Mouse (Mus musculus) intestine, postnatal 0 days (tissue): ENCODE results near the gene Matn4. TPM values are rescaled to one million over a fixed set of nuclear protein-coding genes. Genes with fewer than 3 reads are reported as not detected.

ENCODE experiments used
- ATAC-seq: fragments of 200-750 bp; cut with Nextera tagmentation; 2 replicates; pipeline ENCODE4 v1.8.0; 2017; ENCODE audit warnings: mild to moderate bottlenecking, moderate TSS enrichment, moderate library complexity
- H3K27ac ChIP-seq: fragments of 300-500 bp; sonication (generic); 2 replicates; pipeline ENCODE4 v1.5.1; 2014; ENCODE audit warnings: mild to moderate bottlenecking, low read depth, low read length, moderate library complexity
- H3K27me3 ChIP-seq: fragments of 300-500 bp; sonication (generic); replicated peaks from 2 replicates; pipeline ENCODE4 v1.6.1; 2014; ENCODE audit warnings: low read length, mixed read lengths; ENCODE audit not compliant: control insufficient read depth, insufficient read depth
- H3K36me3 ChIP-seq: fragments of 300-500 bp; sonication (generic); 2 replicates; pipeline ENCODE4 v1.6.1; 2014; ENCODE audit warnings: mild to moderate bottlenecking, moderate library complexity; ENCODE audit not compliant: control insufficient read depth, insufficient read depth
- H3K4me1 ChIP-seq: fragments of 300-500 bp; sonication (generic); replicated peaks from 2 replicates; pipeline ENCODE4 v1.6.1; 2014; ENCODE audit warnings: antibody characterized with exemption, low read length, mixed read lengths; ENCODE audit not compliant: control insufficient read depth, insufficient read depth
- H3K4me2 ChIP-seq: fragments of 300-500 bp; sonication (generic); replicated peaks from 2 replicates; pipeline ENCODE4 v1.6.1; 2014; ENCODE audit warnings: low read depth, mild to moderate bottlenecking, moderate library complexity
- H3K4me3 ChIP-seq: fragments of 300-500 bp; sonication (generic); 2 replicates; pipeline ENCODE4 v1.5.1; 2014; ENCODE audit warnings: low read depth, low read length
- H3K9ac ChIP-seq: fragments of 300-500 bp; sonication (generic); 2 replicates; pipeline ENCODE4 v1.6.1; 2014; ENCODE audit warnings: mild to moderate bottlenecking, low read depth, low read length
- H3K9me3 ChIP-seq: fragments of 300-500 bp; sonication (generic); 2 replicates; pipeline ENCODE4 v1.6.1; 2016; ENCODE audit warnings: mixed run types; ENCODE audit not compliant: control insufficient read depth
- CTCF ChIP-seq: sonication (generic); IDR thresholded peaks from 2 replicates; pipeline ENCODE4 v1.5.1; 2016; ENCODE audit warnings: low read depth, mild to moderate bottlenecking, control low read depth, antibody characterized with exemption, moderate library complexity
- WGBS: fragments of 180-500 bp; shearing (Covaris S2); extraction: QIAGEN DNeasy Blood & Tissue Kit; methylation state at CpG from one replicate; pipeline ENCODE4 v1.1.7; 2014; 5-methylcytosine and 5-hydroxymethylcytosine counted together
- polyA plus RNA-seq: library from polyadenylated mRNA; unstranded; fragments of >200 nt; fragmentation: Nextera tagmentation; extraction: Ambion mirVana; gene quantifications from 2 replicates; pipeline ENCODE4 v1.2.1, GENCODE M21; 2015

The Matn4 gene
- polyA plus RNA-seq, 1 experiment from 2014 or later = 2.4 TPM

DNA sequence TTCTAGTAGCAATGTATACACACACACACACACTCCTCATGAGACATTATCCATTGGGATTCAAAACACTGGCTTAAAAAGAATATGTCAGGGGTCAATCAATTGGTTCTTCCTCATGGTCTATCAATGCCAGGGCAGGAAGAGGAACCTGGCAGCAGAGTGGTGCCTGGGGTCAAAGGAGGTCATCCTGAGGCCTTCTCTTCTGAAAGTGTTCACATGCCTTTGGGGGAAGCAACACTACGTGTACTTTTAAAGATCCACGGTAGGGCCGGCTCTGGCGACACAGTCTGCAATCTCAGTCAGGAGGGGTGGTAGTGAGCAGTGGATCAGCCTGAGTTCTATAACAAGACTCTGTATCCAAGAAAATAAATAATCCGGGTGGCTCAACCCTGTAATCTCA, 45.3 kb downstream of the Matn4 start:
- H3K36me3 ChIP-seq = no peaks in the 10 kb centered on the region
- TF ChIP-seq CTCF = no peak
- no peaks in the 10 kb centered on the region for H3K9me3 ChIP-seq
- WGBS = 69% methylated on average over 5 of the region's 5 CpGs
- no peak for ATAC-seq
- H3K27me3 ChIP-seq = no peaks in the 10 kb centered on the region
- H3K4me3 ChIP-seq = no peak overlapping the region
- no peak overlapping the region for H3K9ac ChIP-seq
- no peak overlapping the region for H3K4me2 ChIP-seq
- no peaks in the 10 kb centered on the region for H3K4me1 ChIP-seq
- no peak overlapping the region for H3K27ac ChIP-seq

- no peak for ATAC-seq
- Histone ChIP-seq H3K4me2 (no peak overlapping the region), H3K4me3 (no peak overlapping the region), H3K27me3 (no peaks in the 10 kb centered on the region), H3K36me3 (no peaks in the 10 kb centered on the region), H3K9me3 (no peaks in the 10 kb centered on the region), H3K4me1 (no peaks in the 10 kb centered on the region), H3K9ac (no peak overlapping the region), H3K27ac (no peak overlapping the region)
- 83% methylated on average over 5 of the region's 5 CpGs for WGBS
- TF ChIP-seq CTCF = no peak
Measured at GRCm38 (mm10) chr2:164359031-164359430, 45.9 kb downstream of the Matn4 start.

DNA sequence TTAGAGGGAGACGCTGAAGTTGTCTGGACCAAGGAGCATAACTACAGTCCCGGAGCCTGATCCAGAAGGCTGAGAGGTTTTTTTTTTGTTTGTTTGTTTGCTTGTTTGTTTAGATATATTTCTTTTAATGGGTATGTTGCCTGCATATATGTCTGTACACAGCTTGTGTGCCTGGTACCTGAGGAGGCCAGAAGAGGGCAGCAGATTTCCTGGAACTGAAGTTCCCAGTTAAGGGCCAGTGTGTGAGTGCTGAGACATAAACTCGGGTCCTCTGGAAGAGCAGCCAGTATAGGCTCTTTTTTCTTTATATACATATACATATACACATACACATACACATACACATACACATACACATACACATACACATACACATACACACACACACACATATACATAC, 46.6 kb downstream of the Matn4 start:
- Histone ChIP-seq H3K4me3 (no peak overlapping the region), H3K27me3 (no peaks in the 10 kb centered on the region), H3K4me2 (no peak overlapping the region), H3K9ac (no peak overlapping the region), H3K9me3 (no peaks in the 10 kb centered on the region), H3K4me1 (no peaks in the 10 kb centered on the region), H3K36me3 (no peaks in the 10 kb centered on the region), H3K27ac (no peak overlapping the region)
- no peak for ATAC-seq
- TF ChIP-seq CTCF = peak; percentile 46
- WGBS = 84% methylated on average over 3 of the region's 3 CpGs

DNA sequence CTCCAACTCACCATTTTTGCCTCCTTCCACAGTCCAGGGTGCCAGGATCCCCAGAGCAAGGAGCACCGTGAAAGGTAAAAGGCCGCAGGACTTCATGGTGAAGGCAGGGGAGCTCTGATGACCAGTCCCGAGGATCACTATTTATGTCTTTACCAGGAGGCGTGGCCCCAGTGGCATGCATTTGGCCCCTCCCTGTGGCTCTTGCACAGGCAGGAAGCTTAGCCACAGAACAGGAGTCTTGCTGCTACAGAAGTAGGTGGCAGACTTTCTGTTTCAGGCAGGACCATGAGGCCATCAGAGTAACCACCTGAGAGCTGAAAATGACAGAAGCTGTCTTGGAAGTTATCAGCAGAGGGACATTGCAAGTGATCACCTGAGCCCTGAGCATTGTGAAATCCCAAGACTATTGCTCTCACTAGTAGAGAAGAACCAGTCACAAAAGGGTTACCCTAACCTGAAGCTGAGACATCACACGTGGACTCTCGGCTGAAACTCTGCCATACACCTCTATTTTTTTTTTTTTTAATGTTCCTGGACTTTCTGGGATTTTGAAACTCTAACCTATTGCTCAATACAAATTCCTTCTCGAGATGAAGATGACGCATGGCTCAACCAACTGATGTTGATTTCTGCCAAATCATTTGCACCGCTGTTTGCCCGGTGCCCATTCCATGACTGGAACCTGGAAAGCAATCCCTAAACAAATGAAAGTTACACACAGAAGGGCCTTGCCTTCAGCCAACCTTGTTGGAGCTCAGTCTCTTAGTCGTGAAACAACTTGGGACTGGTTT, 48.6 kb downstream of the Matn4 start:
- 65% methylated on average over 11 of the region's 11 CpGs for WGBS
- 0 out of 2 replicates have a peak, but pooled peaks cover 2% of the 10 kb centered on the region for H3K27me3 ChIP-seq
- no peak overlapping the region for H3K4me2 ChIP-seq
- H3K4me1 ChIP-seq = no peaks in the 10 kb centered on the region
- no peak for ATAC-seq
- TF ChIP-seq CTCF = no peak
- H3K4me3 ChIP-seq = no peak overlapping the region
- no peaks in the 10 kb centered on the region for H3K36me3 ChIP-seq
- no peak overlapping the region for H3K9ac ChIP-seq
- H3K9me3 ChIP-seq = no peaks in the 10 kb centered on the region
- H3K27ac ChIP-seq = no peak overlapping the region

DNA sequence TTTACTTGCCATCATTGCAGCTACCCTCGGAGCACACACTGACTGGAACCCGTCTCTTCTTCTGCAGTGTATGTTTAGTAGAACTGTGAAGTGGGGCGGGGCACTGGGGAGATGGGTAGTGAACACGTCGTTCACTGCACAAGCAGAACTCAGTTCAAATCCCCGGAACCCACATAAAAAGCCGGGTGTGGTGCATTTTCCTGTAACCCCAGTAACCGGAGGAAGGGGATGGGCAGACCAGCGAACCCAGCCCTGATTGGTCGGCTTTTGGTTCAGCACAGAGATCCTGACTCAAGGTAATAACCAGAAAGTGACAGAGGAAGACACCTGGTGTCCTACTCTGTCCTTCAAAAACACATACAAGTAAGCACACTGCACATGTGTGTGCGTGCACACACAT, 51.6 kb downstream of the Matn4 start:
- 0 out of 2 replicates have a peak, but pooled peaks cover 6% of the 10 kb centered on the region for H3K27me3 ChIP-seq
- no peaks in the 10 kb centered on the region for H3K4me1 ChIP-seq
- ATAC-seq = no peak

DNA sequence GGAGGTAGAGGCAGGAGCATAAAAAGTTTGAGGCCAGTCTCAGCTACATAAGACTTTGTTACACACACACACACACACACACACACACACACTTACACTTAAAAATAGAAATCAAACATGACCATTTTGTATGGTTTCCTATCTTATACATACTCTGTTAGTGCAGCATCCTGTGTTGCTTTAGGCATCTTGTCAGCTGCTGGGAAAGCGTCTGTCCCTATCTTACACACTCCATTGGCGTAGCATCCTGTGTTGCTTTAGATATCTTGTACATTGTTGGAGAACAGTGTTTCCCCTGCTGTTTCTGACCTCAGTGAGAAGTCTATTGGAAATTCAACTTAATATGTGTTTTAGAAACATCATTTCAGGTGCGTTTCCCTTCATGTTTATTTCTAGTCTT, 52.3 kb downstream of the Matn4 start:
- no peaks in the 10 kb centered on the region for H3K4me1 ChIP-seq
- H3K4me2 ChIP-seq = no peak overlapping the region
- WGBS = 81% methylated on average over 3 of the region's 3 CpGs
- no peaks in the 10 kb centered on the region for H3K36me3 ChIP-seq
- no peak overlapping the region for H3K9ac ChIP-seq
- no peaks in the 10 kb centered on the region for H3K9me3 ChIP-seq
- no peak for TF ChIP-seq CTCF
- no peak overlapping the region for H3K27ac ChIP-seq
- no peak for ATAC-seq
- H3K4me3 ChIP-seq = no peak overlapping the region
- 0 out of 2 replicates have a peak, but pooled peaks cover 6% of the 10 kb centered on the region for H3K27me3 ChIP-seq

More for the DNA sequence above, 51.6 kb downstream of the Matn4 start:
- WGBS = 77% methylated on average over 11 of the region's 11 CpGs
- Histone ChIP-seq H3K9me3 (no peaks in the 10 kb centered on the region), H3K27ac (no peak overlapping the region), H3K4me2 (no peak overlapping the region), H3K36me3 (no peaks in the 10 kb centered on the region), H3K4me3 (no peak overlapping the region), H3K9ac (no peak overlapping the region)
- no peak for TF ChIP-seq CTCF
